In genomic region chr12:33045533-33046361, GRCm38 (mm10) we compare ENCODE assay signal across 8 mouse cellular contexts. TPM values are rescaled to one million over a fixed set of nuclear protein-coding genes. Genes with fewer than 3 reads are reported as not detected.
A peak's percentile ranks its signal among the peaks of the same experiment; 100 is the strongest.
DNase-seq lines count a peak whose midpoint lies in the region; ATAC-seq and TF ChIP-seq lines count a peak whose summit lies in the region.
"Had no signal": no experiment of that assay in that cellular context is flagged by ENCODE, and none has a peak within 500 bp of the region (broad histone marks: within the 10 kb centered on the region; RNA-seq: fewer than 3 reads in every experiment).

No protein-coding gene starts in this region.

- H3K79me2 ChIP-seq in C2C12 (ENCODE audit: control insufficient read depth, insufficient read depth) (no peaks in the 10 kb centered on the region), macrophage (ENCODE audit: inconsistent target) (no peaks in the 10 kb centered on the region)

- peak; percentile 66 for DNase-seq in MN1 (ENCODE audit: low spot score)
- no peak for DNase-seq in c-Kit-positive CD71-positive TER-119-positive erythroid progenitor cells, embryonic 14.5 days (ENCODE audit: low spot score)
- no peak for DNase-seq in urinary bladder, adult 2 months (ENCODE audit: low spot score)
- no peak for DNase-seq in right cerebral cortex, adult 18-20 months

- WGBS in heart, embryonic 16.5 days = 45% methylated on average over 16 of the region's 16 CpGs
- 38% methylated on average over 16 of the region's 16 CpGs for WGBS in macrophage (ENCODE audit: missing documents)

- no peak for ATAC-seq in heart, embryonic 16.5 days (replicated peaks; ENCODE audit: extremely low read depth, insufficient read depth, low FRiP score)

- H3K4me1 ChIP-seq in heart, embryonic 16.5 days (ENCODE audit: control insufficient read depth, insufficient read depth, low read length) = peaks cover 8% of the 10 kb centered on the region

- H3K36me3 ChIP-seq in C2C12 (ENCODE audit: control insufficient read depth, insufficient read depth) (no peaks in the 10 kb centered on the region), macrophage (ENCODE audit: inconsistent target) (no peaks in the 10 kb centered on the region)
- H3K36me3 ChIP-seq in heart, embryonic 16.5 days (ENCODE audit: control insufficient read depth, insufficient read depth) = no peaks in the 10 kb centered on the region

- H3ac ChIP-seq in C2C12 (ENCODE audit: control insufficient read depth, insufficient read length, low read depth) = no peak overlapping the region

- no peaks in the 10 kb centered on the region for H3K27me3 ChIP-seq in C2C12 (ENCODE audit: control insufficient read depth, insufficient read depth, insufficient read length)
- no peaks in the 10 kb centered on the region for H3K27me3 ChIP-seq in heart, embryonic 16.5 days (ENCODE audit: control insufficient read depth, insufficient read depth, low read length)

- no peaks in the 10 kb centered on the region for H3K79me3 ChIP-seq in C2C12 (ENCODE audit: low read depth)

- peak overlapping the region; percentile 50 for H3K4me2 ChIP-seq in heart, embryonic 16.5 days (ENCODE audit: low read depth, low read length)

- H3K4me3 ChIP-seq in C2C12 (ENCODE audit: insufficient read depth, poor library complexity, severe bottlenecking) (no peak overlapping the region), macrophage (ENCODE audit: inconsistent target) (no peak overlapping the region)
- no peak overlapping the region for H3K4me3 ChIP-seq in heart, embryonic 16.5 days (ENCODE audit: low read length)

- H3K27ac ChIP-seq in heart, embryonic 16.5 days (ENCODE audit: low read length) = no peak overlapping the region
- H3K27ac ChIP-seq in macrophage = peak overlapping the region; percentile 76

- H3K9me3 ChIP-seq in heart, embryonic 16.5 days (replicated peaks; ENCODE audit: control insufficient read depth, low read length) = peaks cover 3% of the 10 kb centered on the region; the same call in 1 of the 2 replicates

- no peak for TF ChIP-seq CTCF in C2C12 (IDR thresholded peaks at IDR 0.05; ENCODE audit: control insufficient read depth, insufficient read depth, insufficient read length)

- H3K9ac ChIP-seq in heart, embryonic 16.5 days (ENCODE audit: low read length) = peak overlapping the region; percentile 24; the same call in 1 of the 2 replicates

TF ChIP-seq in C2C12, 6 proteins besides CTCF, POLR2A, EP300 and RAD21:
- TF ChIP-seq MAX (IDR thresholded peaks at IDR 0.05) (no peak), FOSL1 (IDR thresholded peaks at IDR 0.05; ENCODE audit: insufficient read depth, low read length, poor library complexity, severe bottlenecking) (no peak), MYOD1 (IDR thresholded peaks at IDR 0.05; ENCODE audit: control insufficient read depth, insufficient read length, low read depth) (no peak), CEBPB (IDR thresholded peaks at IDR 0.05; ENCODE audit: low read depth) (peak; percentile 27)

RNA-seq across cellular contexts. Expression of gene Cdhr3, which starts 46.9 kb away (rescaled TPM):
- polyA plus RNA-seq in C2C12 (2012; fragmentation: generic; extraction: Trizol) (not detected), macrophage (2018) (not detected in 3 replicates)
- polyA plus RNA-seq in heart, embryonic 16.5 days (2015; fragmentation: Nextera tagmentation; extraction: Ambion mirVana) = 0.28 and 0.55 TPM in 2 replicates
- under 1 TPM in 1 of 26 experiments, not detected in 25; 0.35 TPM for total RNA-seq in macrophage (2018; cell fraction: chromatin; rRNA removed)
- under 1 TPM in 3 of 26 experiments, not detected in 23; under 0.01 to 0.04 (median 0.03) TPM for total RNA-seq in macrophage (2018; cell fraction: cytosol; rRNA removed)
- under 1 TPM in 1 of 26 experiments, not detected in 25; 0.18 TPM for total RNA-seq in macrophage (2018; cell fraction: nucleus; rRNA removed)
- 0.07 TPM in 1 of 2 replicates, not detected in the other for polyA plus RNA-seq in urinary bladder, adult 2 months (2012; rRNA removed)
- polyA plus RNA-seq: intestine, embryonic 14.5 days had no signal
